Mouse (Mus musculus) thymus, postnatal 4 days (tissue): Measurements from ENCODE around the gene P2rx6.
"Not testable (repeated sequence)": the region's sequence is repeated elsewhere in the genome, so short reads cannot be mapped to it uniquely, and the experiment has no call there.

ENCODE experiments used
- DNase-seq: peaks from one replicate; pipeline ENCODE4 v3.0.0; 2021

The P2rx6 gene

DNA sequence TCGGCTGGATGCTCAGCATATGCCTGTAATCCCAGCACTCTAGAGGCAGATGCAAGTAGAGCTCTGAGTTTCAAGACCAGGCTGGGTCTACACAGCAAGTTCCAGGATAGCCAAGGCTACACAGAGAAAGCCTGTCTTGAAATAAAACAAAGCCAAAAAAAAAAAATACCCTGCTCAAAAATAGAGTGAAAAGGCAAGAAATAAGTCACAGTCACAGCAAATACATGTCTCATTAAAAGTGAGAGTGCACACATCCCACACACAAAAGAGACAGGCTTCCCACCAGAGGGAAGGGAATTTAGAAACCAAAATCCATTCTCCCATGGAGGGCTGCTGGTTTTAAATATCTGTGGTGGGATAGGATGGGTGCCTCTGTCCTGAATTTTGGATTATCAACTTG is 1.9 kb downstream of the P2rx6 start:
- no peak for DNase-seq

DNA sequence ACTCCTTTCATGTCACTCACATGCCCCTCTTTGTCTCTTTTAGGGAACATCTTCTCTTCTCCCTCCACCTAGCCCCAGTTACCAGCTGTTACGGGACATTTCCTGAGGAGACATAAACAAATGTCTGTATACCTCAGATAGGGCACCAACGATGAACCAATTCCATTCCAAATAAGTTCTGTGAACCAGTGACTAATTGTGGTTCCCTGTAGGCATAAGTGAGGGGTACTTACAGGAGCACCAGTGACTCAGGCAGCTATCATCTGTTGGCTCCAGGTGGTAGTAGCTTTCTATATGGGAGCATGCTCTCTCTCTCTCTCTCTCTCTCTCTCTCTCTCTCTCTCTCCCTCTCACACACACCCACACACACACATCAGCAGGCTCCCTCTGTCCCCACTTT is 2.5 kb downstream of the P2rx6 start:
- no peak for DNase-seq

DNA sequence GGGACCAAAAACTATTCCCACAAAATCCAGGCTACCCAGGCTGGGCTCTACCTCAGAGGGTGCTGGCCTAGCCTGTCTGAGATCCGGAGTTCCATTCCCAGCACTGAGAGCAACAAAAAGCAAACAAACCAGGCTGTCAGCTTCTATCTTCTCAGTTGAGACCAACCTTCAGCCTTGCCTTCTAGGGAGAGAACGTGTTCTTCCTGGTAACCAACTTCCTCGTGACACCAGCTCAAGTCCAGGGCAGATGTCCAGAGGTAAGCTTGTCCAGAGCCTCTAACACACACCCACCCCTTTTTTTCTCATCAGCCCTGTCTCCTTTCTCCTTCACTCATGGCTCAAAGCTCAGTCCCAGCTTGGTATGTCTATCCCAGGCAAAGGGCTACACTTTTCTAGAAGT is 3.1 kb downstream of the P2rx6 start:
- DNase-seq: no peak

DNA sequence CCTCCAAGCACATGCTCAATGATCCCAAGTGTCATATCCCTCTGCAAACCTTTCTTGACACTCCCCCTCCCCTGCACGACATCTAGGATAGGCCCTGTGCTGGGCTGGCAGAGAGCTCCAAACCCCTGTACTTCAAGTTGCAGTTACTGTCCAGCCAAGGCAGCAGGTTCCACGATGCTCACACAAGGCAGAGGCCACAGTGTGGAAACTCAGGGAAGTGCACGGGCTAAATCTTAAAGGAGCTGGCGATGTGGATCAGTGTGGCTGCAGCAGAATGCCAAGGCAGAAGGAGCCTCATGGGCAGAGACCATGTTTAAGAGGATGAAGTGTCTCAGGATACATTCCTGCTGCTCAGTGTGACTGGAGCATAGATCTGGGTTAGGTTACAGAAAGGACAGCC is 4.5 kb downstream of the P2rx6 start:
- no peak for DNase-seq

DNA sequence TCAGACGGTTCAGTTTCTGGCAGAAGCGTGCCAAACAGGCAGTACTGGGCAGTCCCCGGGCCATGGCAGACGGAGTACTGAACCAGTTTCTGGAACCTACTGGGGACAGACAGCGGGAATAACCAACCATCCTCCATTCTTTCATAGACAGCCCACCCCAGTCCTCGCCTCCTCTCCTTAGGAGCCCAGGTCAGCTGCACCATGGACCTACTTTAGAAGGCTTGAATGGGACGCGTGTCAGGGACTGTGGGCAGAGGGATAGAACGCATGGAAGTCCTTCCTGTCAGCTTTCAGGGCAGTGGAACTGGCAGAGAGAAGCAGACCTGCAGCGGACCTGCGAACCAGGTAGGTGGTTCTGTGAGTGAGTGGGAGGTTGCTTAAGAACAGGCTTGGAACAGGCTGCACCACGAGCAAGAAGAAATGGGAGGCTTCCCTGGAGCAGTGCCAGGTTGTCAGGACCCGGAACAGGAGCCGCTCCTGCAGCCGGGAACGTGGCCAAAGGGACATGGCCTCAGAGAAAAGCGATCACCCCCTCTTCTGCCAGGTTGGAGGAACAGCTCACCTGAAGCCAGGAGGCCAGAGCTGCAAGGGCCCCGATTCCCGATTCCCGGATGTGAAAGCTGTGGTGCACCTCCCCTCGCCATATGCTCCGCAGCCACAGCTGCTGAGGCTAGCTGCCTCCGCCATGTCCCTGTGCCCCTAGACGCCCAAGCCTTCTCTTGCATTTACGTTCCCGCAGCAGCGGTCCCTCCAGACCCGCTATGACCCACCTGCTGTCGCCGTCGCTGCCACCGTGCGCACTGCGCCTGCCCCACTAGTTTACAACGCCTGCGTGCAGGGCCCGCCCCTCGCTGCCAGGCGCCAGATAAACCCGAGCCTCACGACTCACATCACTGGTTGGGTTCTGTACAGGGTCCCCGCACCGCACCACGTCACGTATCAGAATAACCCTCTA is 14.5 kb downstream of the P2rx6 start:
- DNase-seq: peak; percentile 48

DNA sequence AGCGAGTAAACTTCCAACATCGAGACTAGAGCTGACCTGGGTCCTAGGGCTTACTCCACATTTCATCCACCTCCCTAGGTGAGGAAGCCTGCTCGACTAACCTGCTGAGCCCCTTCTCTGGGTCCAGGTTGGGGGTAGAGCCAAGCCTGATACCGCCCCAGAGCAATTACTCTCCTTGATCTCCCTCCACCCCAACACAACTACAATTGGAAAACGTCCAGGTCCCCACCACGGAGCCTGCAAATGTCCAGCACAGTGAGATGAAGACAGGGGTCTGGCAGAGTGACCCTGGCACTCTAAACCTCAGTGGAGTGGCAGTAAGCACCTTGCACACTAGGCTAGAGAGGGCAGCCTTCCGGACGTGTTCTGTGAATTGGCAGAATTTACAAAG is 15.1 kb downstream of the P2rx6 start:
- DNase-seq: no peak

DNA sequence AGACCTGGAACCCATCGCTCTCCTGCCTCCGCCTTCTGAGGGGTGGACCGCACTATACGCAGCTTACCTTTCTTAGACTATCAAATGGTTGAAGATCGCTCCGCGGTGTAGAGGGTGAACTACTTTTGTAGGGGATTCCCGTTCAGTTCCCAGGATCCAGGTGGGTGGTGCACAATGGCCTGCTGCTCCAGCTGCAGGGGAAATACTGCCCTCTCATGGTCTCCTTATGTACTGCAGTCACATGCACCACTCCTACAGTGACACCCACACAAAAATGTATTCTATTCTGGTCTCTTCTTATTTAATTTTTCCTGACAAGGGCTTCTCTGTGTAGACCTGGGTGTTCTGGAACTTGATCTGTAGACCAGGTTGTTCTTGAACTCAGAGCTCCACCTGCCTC is 21.4 kb downstream of the P2rx6 start, which contains the start of gene Slc7a4:
Slc7a4 (minus strand) TSS at position 151 of the 400 bp plus-strand sequence.
- DNase-seq: peak; percentile 52

DNA sequence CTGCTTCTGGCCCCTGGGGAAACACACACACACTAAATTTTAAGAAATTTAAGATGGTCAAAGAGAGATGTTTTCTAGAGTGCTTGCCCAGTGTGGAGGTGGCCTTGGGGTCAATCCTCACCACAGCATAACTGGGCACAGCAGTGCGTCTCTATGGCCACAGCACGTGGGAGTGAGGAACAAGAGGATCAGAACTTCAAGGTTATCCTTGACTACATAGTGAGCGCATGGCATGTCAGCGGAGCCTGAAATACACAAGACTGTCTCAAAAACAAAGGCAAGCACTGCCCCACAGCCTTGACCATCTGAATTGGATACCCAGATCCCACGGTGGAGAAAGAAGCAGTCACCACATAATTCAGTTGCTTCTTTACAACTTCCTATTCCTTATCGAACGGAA is 22.9 kb downstream of the P2rx6 start:
- no peak for DNase-seq

DNA sequence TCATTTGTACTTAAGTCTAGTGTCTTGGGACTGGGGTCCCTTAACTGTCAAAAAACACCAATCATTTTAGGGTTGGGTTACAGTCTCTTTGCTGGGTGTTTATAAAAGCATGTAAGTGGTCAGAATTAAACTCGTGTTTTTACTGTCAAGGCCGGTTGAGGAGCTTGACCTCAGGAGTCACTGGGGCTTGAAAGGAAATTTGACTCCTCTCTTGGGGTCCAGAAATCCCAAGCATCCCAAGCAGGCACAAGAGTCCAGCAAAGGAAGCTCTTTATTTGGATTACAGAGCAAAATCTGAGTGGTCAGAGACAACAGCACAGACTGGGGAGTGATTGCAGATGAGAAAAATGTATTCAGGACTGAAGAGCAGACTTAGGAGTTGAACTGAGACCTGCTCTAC is 29.0 kb downstream of the P2rx6 start:
- DNase-seq: no peak

DNA sequence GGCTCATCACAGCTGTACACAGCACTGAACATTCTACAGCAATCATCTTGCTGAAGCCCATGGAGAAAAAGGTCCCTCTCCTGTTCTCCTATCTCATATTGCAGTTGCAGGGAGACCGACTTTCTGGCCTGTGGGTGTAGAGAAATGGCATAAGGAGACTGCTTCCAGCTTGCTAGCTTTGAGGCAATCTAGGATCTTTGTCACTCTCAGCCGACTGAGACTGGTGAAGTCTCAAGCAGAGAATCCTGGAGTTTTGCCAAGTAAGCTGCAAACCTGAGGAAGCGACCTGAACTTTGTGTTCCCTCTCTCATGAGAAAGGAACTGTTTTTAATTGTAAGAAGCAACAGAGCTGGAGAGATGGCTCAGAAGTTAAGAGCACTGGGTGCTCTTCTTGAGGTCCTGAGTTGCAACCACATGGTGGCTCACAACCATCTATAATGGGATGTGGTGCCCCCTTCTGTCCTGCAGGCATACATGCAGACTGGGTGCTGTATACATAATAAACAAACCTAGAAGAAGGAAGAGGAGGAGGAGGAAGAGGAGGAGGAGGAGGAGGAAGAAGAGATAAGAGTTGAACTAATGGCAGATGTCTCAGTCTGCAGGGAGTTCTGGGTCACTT is 39.4 kb downstream of the P2rx6 start:
- peak; percentile 26 for DNase-seq

DNA sequence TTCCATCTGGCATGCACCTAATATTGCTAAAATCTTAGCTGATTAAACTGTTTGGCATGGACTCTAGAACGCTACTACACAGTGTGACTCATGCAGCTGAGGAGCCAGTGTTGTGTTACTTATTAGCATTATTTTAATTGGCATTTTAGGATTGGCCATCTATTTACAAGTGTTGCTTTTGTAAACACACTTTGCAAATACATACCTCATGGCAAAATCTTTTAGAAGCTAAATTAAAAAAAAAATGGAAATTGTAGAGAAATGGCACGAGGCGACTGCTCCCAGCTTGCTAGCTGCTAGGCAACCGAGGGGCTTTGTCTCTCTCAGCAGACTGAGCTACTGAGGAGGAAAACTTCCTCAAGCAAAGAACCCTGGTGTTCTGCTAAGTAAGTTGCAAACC is 43.3 kb downstream of the P2rx6 start:
- DNase-seq: no peak

DNA sequence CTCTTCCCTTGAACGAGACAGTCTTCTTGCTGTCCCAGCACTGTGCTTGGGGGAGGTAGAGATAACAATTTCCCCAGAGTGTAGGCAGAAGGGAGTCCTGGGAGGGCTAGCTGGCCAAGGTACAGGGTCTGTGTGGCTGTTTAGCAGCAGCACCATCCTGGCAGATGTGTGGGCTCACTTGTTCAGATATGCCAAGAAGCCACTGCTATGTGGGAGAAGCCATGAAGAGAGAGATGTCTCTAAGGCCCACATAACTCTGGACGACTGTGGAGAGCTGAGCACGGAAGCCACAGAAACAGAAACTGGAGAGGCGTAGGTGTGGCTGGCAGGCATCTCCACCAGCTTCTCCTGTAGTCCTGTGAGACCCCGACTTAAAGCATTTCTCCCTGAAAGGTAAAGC is 44.0 kb downstream of the P2rx6 start:
- no peak for DNase-seq

DNA sequence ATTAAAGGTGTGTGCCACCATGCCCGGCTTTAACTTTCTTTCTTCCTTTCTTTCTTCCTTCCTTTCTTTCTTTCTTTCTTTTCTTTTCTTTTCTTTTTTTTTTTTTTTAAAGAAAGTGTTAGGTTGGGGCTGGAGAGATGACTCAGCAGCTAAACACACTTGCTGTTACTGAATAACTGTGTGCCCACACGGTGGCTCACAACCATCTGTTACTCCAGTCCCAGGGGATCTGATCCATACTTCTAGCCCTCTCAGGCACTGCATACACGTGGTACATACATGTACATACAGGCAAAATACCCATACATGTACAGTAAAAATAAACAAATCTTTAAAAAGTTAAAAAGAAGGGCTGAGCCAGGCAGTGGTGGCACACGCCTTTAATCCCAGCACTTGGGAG is 49.7 kb downstream of the P2rx6 start:
- no peak for DNase-seq

DNA sequence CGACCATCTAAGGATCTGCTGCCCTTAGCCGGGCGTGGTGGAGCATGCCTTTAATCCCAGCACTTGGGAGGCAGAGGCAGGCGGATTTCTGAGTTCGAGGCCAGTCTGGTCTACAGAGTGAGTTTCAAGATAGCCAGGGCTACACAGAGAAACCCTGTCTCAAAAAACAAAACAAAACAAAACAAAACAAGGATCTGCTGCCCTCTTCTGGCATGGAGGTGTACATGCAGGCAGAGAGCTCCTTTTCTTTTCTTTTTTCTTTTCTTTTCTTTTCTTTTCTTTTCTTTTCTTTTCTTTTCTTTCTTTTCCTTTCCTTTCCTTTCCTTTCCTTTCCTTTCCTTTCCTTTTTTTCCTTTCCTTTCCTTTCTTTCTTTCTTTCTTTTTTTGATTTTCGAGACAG is 53.1 kb downstream of the P2rx6 start:
- not testable (repeated sequence) for DNase-seq

DNA sequence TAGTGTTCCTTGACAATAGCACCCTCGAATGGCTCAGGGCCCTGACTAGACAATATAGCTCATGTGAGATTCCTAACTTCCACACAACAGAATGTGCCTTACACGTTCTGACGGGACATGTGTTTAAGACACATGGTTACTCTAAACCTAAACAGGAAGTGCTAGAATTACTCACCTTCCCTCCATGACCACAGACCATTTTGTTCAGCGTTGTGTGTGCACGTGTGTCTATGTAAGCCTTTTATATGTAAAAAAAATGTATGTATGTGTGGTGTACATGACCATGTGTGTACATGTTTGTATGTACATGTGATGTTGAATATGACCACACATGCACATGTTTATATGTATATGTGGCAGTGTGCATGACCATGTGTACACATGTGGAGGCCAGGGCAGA is 54.5 kb downstream of the P2rx6 start:
- no peak for DNase-seq

DNA sequence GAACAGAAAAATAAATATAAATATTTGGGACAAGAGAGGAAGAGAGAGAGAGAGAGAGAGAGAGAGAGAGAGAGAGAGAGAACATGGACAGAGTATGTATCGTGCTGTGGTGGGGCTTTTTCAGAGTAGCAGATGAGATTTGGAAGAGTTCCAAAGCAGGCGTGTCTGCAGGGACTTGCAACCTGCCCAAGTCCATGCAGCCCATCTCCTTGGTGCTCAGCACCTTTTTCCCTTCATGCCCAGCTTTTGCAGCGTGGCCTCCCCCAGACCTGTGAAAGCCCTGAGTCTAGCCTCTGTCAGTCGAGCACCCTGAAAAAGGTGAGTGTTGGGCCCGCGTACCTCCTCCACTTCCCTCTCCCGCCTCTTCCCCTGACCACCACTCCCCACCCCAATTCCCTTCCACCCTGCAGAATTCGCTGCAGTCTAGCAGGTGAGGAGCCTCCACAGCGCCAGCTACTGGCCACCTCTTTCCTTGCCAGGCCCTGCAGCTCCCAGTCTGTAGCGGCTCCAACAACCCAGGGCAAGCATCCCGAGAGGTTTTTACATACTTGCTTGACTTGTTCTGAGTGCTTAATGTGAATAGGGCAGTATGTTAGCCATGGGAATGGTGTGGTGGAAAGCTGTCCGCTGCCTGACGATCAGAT is 56.4 kb downstream of the P2rx6 start:
- DNase-seq: peak; percentile 81

DNA sequence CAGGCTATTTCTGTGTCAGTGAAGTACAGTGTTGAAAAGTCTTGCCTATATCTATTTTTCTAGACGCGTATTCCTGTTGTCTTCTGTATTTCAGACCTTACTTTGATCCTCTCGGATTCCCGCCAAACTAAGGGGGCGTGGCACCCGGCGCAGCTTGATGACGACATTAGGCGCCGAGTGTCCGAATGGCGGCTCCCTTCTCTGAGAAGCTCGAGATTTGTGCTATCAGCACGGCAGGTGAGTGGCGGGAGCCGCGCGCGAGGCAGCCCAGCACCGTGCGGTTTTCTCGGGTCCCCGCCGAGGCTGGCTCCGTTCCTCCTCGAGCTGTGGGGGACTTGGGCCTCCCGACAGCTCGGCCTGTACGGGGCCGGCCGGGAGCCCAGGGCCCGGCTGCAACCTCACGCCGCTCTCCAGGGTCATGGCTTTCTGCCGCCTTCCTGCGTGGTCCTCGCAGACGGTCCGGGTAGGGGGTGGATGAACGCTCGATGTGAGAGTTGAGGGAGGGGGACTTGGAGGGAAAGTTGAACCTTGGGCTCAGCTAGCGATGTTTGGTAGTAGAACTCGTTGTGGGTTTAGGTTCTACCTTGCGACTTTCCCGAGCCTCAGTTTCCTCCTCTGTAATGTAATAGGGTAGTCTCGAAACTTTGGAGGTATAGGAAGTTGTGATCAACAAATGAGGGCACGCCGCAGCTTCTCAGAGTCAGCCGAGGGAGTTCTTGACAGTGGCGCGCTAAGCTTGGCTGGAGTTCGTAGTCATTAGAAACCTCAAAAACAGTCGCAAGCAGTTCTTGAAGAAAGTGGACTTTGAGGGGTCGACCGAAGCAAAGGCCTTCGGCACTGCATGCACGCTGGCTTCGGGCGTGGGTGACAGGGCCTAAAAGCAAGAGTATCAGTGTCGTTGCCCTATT is 57.8 kb downstream of the P2rx6 start, which contains the start of gene Smpd4:
Smpd4 (plus strand) TSS at position 157 of the 908 bp plus-strand sequence.
- DNase-seq: peak; percentile 96

DNA sequence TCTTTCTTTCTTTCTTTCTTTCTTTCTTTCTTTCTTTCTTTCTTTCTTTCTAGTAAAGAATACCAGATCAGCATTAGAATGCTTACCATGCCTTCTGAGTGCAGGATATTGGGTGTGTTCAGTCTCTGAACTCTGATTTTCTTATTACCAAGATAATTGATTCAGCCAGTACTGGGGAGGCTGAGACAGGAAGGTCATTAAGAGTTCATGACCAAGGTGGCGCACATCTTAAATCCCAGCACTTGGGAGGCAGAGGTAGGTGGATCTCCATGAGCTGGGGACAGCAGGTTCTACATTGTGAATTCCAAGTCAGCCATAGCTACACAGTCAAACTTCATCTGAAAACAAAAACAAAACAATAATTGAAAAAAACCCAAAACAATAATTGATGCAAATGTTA is 60.3 kb downstream of the P2rx6 start:
- DNase-seq: no peak

DNA sequence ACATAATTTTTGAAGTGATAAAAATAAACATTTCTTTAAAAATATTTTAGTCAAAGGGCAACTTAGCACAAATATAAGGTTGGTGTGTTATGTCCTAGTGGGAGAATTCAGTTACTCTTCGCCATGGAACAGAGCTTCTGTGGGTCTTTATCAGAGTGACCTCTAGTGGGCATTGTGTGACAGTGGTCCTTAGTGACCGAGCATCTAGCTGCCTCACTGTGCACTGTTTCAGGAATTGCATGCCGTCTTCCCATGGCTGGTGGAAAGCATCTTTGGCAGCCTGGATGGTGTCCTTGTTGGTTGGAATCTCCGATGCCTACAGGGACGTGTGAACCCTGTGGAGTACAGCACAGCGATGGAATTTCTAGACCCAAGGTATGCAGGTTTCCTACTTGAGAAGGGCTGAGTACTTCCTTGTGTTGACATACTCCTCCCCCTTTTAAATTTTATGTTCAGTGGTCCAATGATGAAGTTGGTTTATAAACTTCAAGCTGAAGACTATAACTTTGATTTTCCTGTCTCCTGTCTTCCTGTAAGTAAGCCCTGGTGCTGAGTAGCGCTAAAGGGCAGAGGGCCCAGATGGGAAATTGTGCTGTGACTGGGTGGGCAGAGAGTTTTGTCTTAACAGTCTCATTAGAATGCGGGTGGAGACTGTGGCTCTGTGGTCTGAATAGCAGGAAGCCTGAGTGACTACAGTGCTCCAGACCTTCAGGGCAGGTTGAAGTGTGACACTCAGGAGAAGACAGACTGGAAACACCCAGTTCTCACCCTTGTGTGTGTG is 64.0 kb downstream of the P2rx6 start:
- DNase-seq: no peak

DNA sequence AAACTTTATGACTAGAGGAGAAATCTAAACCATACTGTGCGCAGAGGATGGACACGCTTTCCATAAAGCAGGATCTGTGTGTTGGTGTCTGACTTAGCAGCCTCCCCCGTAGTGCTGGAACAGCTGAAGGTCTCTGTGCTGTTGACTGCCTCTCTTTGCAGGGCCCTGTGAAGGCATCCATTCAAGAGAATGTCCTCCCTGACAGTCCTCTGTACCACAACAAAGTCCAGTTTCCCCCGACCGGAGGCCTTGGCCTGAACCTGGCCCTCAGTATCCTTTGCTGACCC is 64.5 kb downstream of the P2rx6 start:
- DNase-seq: no peak
